Mouse (Mus musculus) layer of hippocampus, postnatal 36 days (tissue): Measurements from ENCODE around the gene Gm49711. TPM values are rescaled to one million over a fixed set of nuclear protein-coding genes. Genes with fewer than 3 reads are reported as not detected.
"Not testable (repeated sequence)": the region's sequence is repeated elsewhere in the genome, so short reads cannot be mapped to it uniquely, and the experiment has no call there.

Experiments used
- DNase-seq, 2 experiments: peaks; one replicate each; pipeline ENCODE4 v3.0.0; 2022
- total RNA-seq, 2 experiments: library from RNA; stranded (reverse); gene quantifications; 2 replicates each; pipeline ENCODE4 v1.2.3; 2021

Gene Gm49711
- total RNA-seq, 2 experiments from 2014 or later: not detected

GRCm38 (mm10) chr16:92062832-92063231 is 4.7 kb downstream of the Gm49711 start:
- DNase-seq: no peak

GRCm38 (mm10) chr16:92064801-92065200 is 6.7 kb downstream of the Gm49711 start:
- no peak for DNase-seq

GRCm38 (mm10) chr16:92070338-92070737 is 12.2 kb downstream of the Gm49711 start:
- DNase-seq: no peak

- no peak for DNase-seq
These were observed 18.7 kb downstream of the Gm49711 start for GRCm38 (mm10) chr16:92076797-92077196.

GRCm38 (mm10) chr16:92083771-92084453 is 25.8 kb downstream of the Gm49711 start:
- DNase-seq: no peak

- DNase-seq: no peak
These were observed 31.1 kb downstream of the Gm49711 start for GRCm38 (mm10) chr16:92089225-92089624.

- no peak for DNase-seq
These were observed 33.8 kb downstream of the Gm49711 start for GRCm38 (mm10) chr16:92091876-92092275.

- DNase-seq: no peak
These were observed 40.4 kb downstream of the Gm49711 start for GRCm38 (mm10) chr16:92098351-92099051.

- DNase-seq: no peak
These were observed 41.5 kb downstream of the Gm49711 start for GRCm38 (mm10) chr16:92099598-92099997.

- DNase-seq: no peak
These were observed 42.0 kb downstream of the Gm49711 start for GRCm38 (mm10) chr16:92100111-92100510.

GRCm38 (mm10) chr16:92102115-92102514 is 44.0 kb downstream of the Gm49711 start:
- no peak for DNase-seq

GRCm38 (mm10) chr16:92102931-92103330 is 44.8 kb downstream of the Gm49711 start:
- DNase-seq: not testable (repeated sequence)

- no peak for DNase-seq
These were observed 45.6 kb downstream of the Gm49711 start for GRCm38 (mm10) chr16:92103572-92104331.

GRCm38 (mm10) chr16:92104332-92104590 is 46.1 kb downstream of the Gm49711 start:
- DNase-seq: no peak

- no peak for DNase-seq
These were observed 46.8 kb downstream of the Gm49711 start for GRCm38 (mm10) chr16:92104951-92105350.

- no peak for DNase-seq
These were observed 47.5 kb downstream of the Gm49711 start for GRCm38 (mm10) chr16:92105631-92106030.

GRCm38 (mm10) chr16:92107346-92107745 is 49.2 kb downstream of the Gm49711 start:
- no peak for DNase-seq

GRCm38 (mm10) chr16:92114706-92115241 is 56.7 kb downstream of the Gm49711 start:
- DNase-seq: no peak

- no peak for DNase-seq
These were observed 57.7 kb downstream of the Gm49711 start for GRCm38 (mm10) chr16:92115611-92116421.

- DNase-seq: no peak
These were observed 59.5 kb downstream of the Gm49711 start for GRCm38 (mm10) chr16:92117337-92118209.

- DNase-seq: no peak
These were observed 60.9 kb downstream of the Gm49711 start for GRCm38 (mm10) chr16:92119013-92119515.
